Mouse (Mus musculus): Measurements from ENCODE around the gene Zfp940. TPM values are rescaled to one million over a fixed set of nuclear protein-coding genes. Genes with fewer than 3 reads are reported as not detected.
"Not testable (repeated sequence)": the region's sequence is repeated elsewhere in the genome, so short reads cannot be mapped to it uniquely, and the experiment has no call there.

The Zfp940 gene
- total RNA-seq (2017) = 0.32 to 3.5 TPM (median 1.4 TPM) in 3 replicates

DNA sequence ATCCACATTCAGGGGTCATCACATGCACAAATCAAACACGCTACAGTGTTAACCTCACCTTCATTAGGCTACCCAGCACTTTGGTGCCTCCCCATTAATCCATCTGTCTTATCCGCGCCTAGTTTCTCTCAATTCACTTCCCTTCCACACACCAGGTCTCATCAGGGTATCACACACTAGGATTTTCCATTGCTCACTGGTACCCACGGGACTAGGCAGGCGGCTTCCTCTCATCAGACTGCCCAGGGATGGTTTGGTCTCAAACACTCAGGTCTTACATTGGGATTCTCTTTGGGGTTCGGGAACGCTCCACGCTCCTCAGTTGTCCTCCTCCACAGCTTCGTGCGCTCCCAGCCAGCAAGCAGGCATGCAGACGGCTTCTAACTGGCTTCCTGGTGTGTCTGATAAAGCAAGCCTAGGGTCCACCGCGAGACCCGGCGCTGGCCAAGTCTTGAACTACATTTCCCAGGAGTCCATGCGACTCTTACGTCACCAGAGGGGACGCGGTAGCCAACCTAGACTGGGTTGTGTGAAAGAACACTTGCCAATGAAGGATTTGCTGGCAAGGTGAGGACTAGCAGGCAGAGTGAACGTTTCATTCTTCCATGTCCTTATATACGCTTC is at the start of gene Zfp940:
Gene Zfp940 (minus strand): TSS at position 451 of the 624 bp plus-strand sequence.
- ATAC-seq (replicated peaks; ENCODE audit: insufficient number of reproducible peaks, low FRiP score, low TSS enrichment, poor library complexity, severe bottlenecking) = peak; percentile 91

DNA sequence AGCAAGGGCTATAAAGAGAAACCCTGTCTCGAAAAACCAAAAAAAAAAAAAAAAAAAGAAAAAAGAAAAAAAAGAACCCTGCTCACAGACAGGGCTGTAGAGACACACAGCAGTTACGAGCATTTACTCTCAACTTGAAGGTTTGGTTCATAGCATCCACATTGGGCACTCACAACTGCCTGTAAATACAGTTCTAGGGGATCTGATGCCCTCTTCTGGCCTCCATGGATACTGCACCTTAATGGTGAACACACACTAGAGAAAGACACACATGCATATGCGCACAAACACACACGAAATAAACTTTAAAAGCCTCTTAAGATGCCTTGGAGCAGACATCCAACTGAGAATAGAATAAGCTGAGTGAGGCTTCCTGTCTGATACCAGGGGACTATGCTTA is 44.9 kb upstream of the Zfp940 start:
- ATAC-seq (replicated peaks; ENCODE audit: insufficient number of reproducible peaks, low FRiP score, low TSS enrichment, poor library complexity, severe bottlenecking) = no peak

- ATAC-seq (replicated peaks; ENCODE audit: insufficient number of reproducible peaks, low FRiP score, low TSS enrichment, poor library complexity, severe bottlenecking) = no peak
Observed at GRCm38 (mm10) chr7:29892756-29893155, 39.3 kb upstream of the Zfp940 start.

GRCm38 (mm10) chr7:29890501-29890900 is 37.0 kb upstream of the Zfp940 start:
- no peak for ATAC-seq (replicated peaks; ENCODE audit: insufficient number of reproducible peaks, low FRiP score, low TSS enrichment, poor library complexity, severe bottlenecking)

GRCm38 (mm10) chr7:29880916-29881315 is 27.4 kb upstream of the Zfp940 start:
- no peak for ATAC-seq (replicated peaks; ENCODE audit: insufficient number of reproducible peaks, low FRiP score, low TSS enrichment, poor library complexity, severe bottlenecking)

GRCm38 (mm10) chr7:29880056-29880455 is 26.6 kb upstream of the Zfp940 start:
- ATAC-seq (replicated peaks; ENCODE audit: insufficient number of reproducible peaks, low FRiP score, low TSS enrichment, poor library complexity, severe bottlenecking) = no peak

DNA sequence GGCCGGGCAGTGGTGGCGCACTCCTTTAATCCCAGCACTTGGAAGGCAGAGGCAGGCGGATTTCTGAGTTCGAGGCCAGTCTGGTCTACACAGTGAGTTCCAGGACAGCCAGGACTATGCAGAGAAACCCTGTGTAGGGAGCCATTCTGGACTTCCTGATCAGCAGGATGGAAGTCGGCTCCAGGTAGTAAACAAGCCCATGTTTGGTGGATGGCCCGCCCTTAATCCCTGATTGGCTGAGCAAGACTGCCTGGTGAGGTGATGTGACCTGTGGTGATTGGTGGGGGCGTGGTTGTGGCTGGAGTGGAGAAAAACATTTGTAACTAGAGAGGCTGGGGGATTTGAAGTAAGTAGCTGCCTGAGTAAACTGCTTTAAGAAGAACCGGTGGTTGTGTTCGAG is 24.1 kb upstream of the Zfp940 start:
- ATAC-seq (replicated peaks; ENCODE audit: insufficient number of reproducible peaks, low FRiP score, low TSS enrichment, poor library complexity, severe bottlenecking) = not testable (repeated sequence)

DNA sequence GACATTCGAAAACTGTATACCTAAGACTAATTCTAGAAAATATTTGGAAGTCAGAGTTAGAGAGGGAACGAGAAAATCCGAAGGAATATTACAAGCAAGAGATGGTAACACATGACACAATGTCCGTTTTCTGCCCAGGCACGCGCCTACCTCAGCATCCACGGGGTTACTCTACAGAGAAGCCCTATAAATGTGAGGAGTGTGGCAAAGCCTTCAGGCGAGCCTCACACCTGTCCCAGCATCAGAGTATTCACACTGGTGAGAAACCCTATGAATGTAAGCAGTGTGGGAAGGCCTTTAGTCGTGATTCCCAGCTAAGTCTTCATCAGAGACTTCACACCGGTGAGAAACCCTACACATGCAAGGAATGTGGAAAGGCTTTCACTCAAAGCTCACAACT is 20.8 kb upstream of the Zfp940 start:
- ATAC-seq (replicated peaks; ENCODE audit: insufficient number of reproducible peaks, low FRiP score, low TSS enrichment, poor library complexity, severe bottlenecking) = no peak

DNA sequence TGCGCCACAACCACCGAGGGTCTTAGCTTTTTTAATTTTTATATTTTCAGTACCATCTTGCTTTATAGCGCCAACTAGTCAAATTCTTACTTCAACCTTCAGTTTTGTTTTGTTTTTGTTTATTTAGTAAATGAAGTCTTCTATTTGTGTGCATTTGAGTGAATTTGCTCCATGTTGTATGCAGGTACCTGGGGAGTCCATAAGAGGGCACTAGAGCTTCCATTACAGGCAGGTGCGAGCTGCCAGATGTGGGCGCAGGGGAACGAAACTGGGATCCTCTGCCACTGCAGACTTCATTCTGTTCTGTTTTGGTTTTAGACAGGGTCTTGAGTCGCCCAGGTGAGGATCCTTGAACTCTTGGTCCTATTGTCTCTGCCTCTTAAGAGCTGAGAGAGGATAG is 8.2 kb upstream of the Zfp940 start:
- no peak for ATAC-seq (replicated peaks; ENCODE audit: insufficient number of reproducible peaks, low FRiP score, low TSS enrichment, poor library complexity, severe bottlenecking)

DNA sequence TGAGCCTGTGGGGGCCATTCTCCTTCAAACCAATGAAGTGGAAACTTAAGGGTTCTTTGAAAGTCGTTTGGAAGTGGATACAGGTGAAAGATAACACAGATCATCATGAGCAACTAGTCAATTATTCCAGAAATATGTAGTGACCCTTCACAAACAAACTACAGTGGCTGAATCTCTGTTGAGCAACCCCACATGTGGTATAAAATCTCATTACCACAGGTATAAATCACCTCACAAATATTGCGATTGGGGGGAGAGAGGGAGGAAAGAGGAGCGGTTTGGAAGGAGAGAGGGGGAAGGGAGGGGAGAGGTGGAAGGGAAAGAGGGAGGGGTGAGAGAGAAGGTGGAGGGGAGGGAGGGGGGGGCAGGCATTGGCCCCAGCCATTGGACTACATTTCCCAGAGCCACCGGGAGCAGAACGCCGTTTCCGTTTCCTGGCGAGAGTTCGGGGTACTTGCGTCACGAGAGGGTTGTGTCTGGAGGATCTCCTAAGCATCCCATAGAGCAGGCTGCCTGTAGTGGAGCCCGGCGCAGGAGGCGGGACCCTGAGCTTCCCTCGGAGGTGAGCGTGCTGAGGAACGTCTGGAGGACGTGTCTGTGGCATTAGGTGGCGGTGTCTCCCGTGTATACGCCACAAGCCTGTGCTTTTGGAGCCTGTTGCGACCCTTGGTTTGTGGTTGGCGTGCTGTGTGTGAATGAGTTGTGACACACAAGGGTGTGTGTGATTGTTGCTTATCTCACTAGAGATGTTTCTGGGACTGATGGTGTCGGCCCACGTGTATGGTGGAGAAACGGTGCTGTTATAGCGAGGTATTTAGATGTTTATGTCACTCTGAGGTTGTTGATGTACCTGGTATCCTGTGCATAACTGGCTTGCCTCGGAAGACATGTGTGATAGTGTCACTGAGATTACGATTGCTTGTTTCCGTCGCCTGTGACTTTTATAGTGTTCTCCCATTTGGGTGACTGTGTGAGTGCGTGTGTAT is 6.4 kb upstream of the Zfp940 start, which contains the start of gene Zfp420:
Gene Zfp420 (plus strand): TSS at position 448 of the 986 bp plus-strand sequence.
- ATAC-seq (replicated peaks; ENCODE audit: insufficient number of reproducible peaks, low FRiP score, low TSS enrichment, poor library complexity, severe bottlenecking) = peak; percentile 99

- no peak for ATAC-seq (replicated peaks; ENCODE audit: insufficient number of reproducible peaks, low FRiP score, low TSS enrichment, poor library complexity, severe bottlenecking)
Observed at GRCm38 (mm10) chr7:29852831-29853218, 644 bp downstream of the Zfp940 start.

DNA sequence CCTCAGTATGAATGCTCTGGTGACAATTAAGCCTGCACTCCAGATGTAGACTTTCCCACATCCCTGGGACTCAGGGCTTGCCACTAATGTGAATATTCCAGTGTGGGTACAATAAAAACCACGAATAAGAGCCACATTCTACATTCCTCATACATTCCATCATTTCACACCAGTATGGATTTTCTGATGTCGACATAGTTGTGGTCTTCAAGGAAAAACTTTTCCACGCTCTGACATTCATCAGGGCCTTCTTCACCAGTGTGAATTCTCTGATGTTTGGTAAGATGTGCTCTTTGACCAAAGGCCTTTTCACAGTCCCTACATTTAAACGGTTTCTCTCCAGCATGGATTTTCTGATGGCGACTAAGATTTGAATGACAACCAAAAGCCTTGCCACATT is 8.9 kb downstream of the Zfp940 start:
- no peak for ATAC-seq (replicated peaks; ENCODE audit: insufficient number of reproducible peaks, low FRiP score, low TSS enrichment, poor library complexity, severe bottlenecking)

DNA sequence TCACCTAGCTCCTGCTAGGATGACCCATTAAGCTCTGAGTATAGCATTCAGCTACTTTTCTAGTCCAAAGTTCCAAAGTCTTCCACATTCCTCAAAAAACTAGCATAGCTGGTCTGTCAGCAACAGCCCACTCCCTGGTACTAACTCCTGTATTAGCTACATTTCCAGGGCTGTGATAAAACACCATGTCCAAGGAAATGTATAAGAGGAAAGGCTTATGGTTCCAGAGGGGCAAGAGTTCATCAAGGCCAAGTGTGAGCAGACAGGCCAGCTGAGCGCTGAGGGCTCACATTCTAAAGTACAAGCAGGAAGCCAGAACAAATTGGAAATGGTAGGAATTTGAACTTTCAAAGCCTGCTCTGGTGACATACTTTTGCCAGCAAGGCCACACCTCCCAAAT is 11.4 kb downstream of the Zfp940 start:
- ATAC-seq (replicated peaks; ENCODE audit: insufficient number of reproducible peaks, low FRiP score, low TSS enrichment, poor library complexity, severe bottlenecking) = no peak

GRCm38 (mm10) chr7:29839256-29839655 is 14.2 kb downstream of the Zfp940 start:
- no peak for ATAC-seq (replicated peaks; ENCODE audit: insufficient number of reproducible peaks, low FRiP score, low TSS enrichment, poor library complexity, severe bottlenecking)

GRCm38 (mm10) chr7:29836816-29837215 is 16.7 kb downstream of the Zfp940 start:
- ATAC-seq (replicated peaks; ENCODE audit: insufficient number of reproducible peaks, low FRiP score, low TSS enrichment, poor library complexity, severe bottlenecking) = no peak

GRCm38 (mm10) chr7:29829804-29830203 is 23.7 kb downstream of the Zfp940 start:
- no peak for ATAC-seq (replicated peaks; ENCODE audit: insufficient number of reproducible peaks, low FRiP score, low TSS enrichment, poor library complexity, severe bottlenecking)

DNA sequence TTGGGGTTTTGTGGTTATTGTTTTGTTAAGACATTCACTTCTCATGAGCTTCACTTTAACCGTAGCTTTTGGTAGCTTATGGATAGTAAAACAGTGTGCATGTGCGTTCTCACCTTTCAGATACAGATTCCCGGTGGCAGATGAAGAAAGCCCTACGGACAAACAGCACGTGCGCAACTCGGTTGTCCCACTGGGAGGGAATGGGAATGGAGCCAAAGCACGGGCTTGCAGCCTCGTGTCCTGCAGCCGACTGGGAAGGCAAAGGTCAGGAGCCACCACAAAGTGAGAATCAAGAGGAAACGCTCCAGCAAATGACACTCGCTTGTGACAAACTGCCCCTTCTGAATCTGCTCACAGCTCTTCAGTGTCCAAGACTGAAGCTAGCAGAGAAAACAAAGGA is 25.5 kb downstream of the Zfp940 start:
- no peak for ATAC-seq (replicated peaks; ENCODE audit: insufficient number of reproducible peaks, low FRiP score, low TSS enrichment, poor library complexity, severe bottlenecking)

DNA sequence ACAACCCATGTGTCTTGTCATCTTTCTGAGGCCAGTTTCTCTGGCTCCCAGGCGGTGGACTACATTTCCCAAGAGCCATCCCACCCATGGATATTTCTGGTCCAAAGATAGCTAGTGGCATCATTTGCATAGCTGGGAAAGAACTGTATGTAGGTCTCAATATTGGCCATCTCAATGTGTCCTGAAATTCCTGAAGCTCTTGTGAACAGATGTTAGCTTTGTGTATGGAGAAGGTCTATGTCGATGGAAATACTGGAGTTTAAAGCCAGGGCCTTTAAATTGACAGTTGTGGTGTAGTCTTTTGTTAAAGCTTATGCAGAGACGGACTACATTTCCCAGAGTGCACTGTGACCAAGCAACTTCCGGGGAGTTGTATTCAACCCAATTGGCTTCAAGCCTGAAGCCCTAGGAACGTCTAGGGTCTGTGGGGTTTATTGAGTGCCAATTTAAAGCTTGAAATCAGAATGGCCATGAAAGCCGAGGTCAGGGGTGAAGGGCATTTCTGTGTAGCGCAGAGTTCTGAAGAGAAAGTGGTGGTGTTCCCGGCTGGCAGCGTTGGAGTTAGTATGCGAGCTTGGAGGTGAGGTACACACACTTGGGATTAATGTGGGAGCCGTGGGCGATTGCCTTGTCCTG is 34.7 kb downstream of the Zfp940 start:
- ATAC-seq (replicated peaks; ENCODE audit: insufficient number of reproducible peaks, low FRiP score, low TSS enrichment, poor library complexity, severe bottlenecking) = peak; percentile 67

DNA sequence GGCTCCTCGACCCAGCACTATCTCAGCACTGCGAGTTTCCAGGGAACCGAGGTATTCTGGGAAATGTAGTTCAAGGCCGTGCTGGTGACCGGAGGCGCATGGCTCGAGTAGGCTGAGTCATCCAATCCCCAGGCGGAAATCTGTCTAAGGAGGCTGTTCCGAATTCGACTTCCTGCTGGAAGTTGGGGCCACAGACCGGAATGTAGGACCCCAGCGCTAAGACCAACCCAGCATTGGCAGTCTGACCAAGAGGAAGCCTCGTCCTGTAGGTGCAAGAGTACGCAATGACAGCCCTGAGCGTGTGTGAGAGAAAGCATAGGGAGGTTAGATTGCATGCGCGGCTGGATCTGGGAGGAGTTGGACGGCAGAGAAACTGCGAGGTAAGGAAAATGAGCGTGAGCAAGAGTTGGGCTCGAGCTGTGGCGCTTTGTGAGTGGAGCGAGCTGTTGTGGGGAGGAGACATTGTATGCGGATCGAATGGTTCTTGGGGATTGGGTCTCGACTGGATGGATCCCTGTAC is 37.5 kb downstream of the Zfp940 start, which contains the start of gene Zfp790:
Gene Zfp790 (plus strand): TSS at position 205 of the 520 bp plus-strand sequence.
- ATAC-seq (replicated peaks; ENCODE audit: insufficient number of reproducible peaks, low FRiP score, low TSS enrichment, poor library complexity, severe bottlenecking) = peak; percentile 97

Measured in monocyte, adult 5-6 weeks (primary cell).